Mouse (Mus musculus): ENCODE measurements around the gene Six2. TPM values are rescaled to one million over a fixed set of nuclear protein-coding genes. Genes with fewer than 3 reads are reported as not detected.
"Not testable (repeated sequence)": the region's sequence is repeated elsewhere in the genome, so short reads cannot be mapped to it uniquely, and the experiment has no call there.

The Six2 gene
- polyA plus RNA-seq, 1 experiment from 2014 or later = 8.9 TPM

- H3K27me3 ChIP-seq (ENCODE audit: control insufficient read depth, insufficient read depth, low read length) = peaks cover 39% of the 10 kb centered on the region
- ATAC-seq (ENCODE audit: insufficient number of reproducible peaks, insufficient read depth, low FRiP score, low read depth) = peak; percentile 10; the same call in 1 of the 2 replicates
These were observed 446 bp downstream of the Six2 start for GRCm38 (mm10) chr17:85687421-85688235.

GRCm38 (mm10) chr17:85686476-85687420 is 1.3 kb downstream of the Six2 start:
- Histone ChIP-seq H3K27ac (ENCODE audit: low read length) (peak overlapping the region; percentile 76), H3K4me3 (ENCODE audit: low read depth, low read length) (peak overlapping the region; percentile 44), H3K4me1 (ENCODE audit: control insufficient read depth, insufficient read depth, low read length) (peaks cover 8% of the 10 kb centered on the region), H3K27me3 (ENCODE audit: control insufficient read depth, insufficient read depth, low read length) (peaks cover 39% of the 10 kb centered on the region), H3K4me2 (replicated peaks; ENCODE audit: low read depth, low read length) (peak overlapping the region; percentile 76), H3K36me3 (ENCODE audit: control insufficient read depth, insufficient read depth, low read length) (no peaks in the 10 kb centered on the region), H3K9me3 (ENCODE audit: control insufficient read depth, low read depth, low read length) (no peaks in the 10 kb centered on the region), H3K9ac (replicated peaks; ENCODE audit: low read depth, low read length) (peak overlapping the region; percentile 64)
- WGBS = 6% methylated on average over 42 of the region's 42 CpGs
- ATAC-seq (ENCODE audit: insufficient number of reproducible peaks, insufficient read depth, low FRiP score, low read depth) = no peak

More at GRCm38 (mm10) chr17:85687421-85688235, 446 bp downstream of the Six2 start:
- Histone ChIP-seq H3K4me3 (ENCODE audit: low read depth, low read length) (peak overlapping the region; percentile 44), H3K27ac (ENCODE audit: low read length) (peak overlapping the region; percentile 76), H3K36me3 (ENCODE audit: control insufficient read depth, insufficient read depth, low read length) (no peaks in the 10 kb centered on the region), H3K4me1 (ENCODE audit: control insufficient read depth, insufficient read depth, low read length) (peaks cover 13% of the 10 kb centered on the region), H3K9me3 (ENCODE audit: control insufficient read depth, low read depth, low read length) (no peaks in the 10 kb centered on the region), H3K4me2 (replicated peaks; ENCODE audit: low read depth, low read length) (peak overlapping the region; percentile 76), H3K9ac (replicated peaks; ENCODE audit: low read depth, low read length) (peak overlapping the region; percentile 64)
- WGBS = under 1% methylated on average over 87 of the region's 109 CpGs

GRCm38 (mm10) chr17:85685689-85686281 is 2.3 kb downstream of the Six2 start:
- Histone ChIP-seq H3K27ac (ENCODE audit: low read length) (peak overlapping the region; percentile 39; the same call in 1 of the 2 replicates), H3K4me3 (ENCODE audit: low read depth, low read length) (peak overlapping the region; percentile 44)
- 17% methylated on average over 11 of the region's 11 CpGs for WGBS

DNA sequence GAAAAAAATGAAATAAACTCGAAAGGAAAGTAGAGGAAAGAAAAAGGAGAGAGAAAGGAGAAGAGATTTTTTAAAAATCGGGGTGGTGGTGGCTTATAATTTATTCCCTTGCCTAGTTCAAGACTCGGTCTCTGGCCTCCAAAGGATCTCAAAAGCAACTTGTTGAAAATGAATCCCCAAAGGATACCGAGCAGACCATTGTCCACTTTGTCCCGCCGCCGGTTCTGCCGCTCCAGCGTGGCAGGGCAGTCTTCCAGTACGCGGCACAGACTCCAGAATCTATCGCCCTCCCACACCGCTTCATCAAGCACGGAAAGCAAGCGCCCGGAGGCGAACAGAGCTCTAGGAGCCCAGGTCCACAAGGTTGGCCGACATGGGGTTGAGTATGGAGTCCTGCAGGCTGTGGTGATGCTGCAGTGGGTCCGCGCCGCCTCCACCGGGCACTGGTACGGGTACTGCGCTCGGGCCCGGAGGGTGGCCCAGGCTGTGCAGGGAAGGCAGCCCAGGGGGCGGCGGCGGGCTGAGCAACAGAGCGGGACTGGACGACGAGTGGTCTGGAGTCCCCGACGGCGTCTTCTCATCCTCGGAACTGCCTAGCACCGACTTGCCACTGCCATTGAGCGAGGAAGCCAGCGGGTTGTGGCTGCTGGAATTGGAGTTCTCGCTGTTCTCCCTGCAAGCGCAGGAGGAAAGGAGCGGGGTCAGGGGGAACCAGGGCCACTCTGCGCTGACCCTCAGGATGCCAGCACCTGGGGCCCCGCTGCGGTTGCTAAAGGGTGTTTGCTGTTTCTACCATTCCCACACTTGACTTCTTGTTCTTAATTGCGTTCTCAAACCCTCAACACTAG is 3.0 kb downstream of the Six2 start:
- ATAC-seq (ENCODE audit: insufficient number of reproducible peaks, insufficient read depth, low FRiP score, low read depth) = no peak
- peak overlapping the region; percentile 64 for H3K9ac ChIP-seq (replicated peaks; ENCODE audit: low read depth, low read length)
- H3K9me3 ChIP-seq (ENCODE audit: control insufficient read depth, low read depth, low read length) = no peaks in the 10 kb centered on the region
- H3K4me3 ChIP-seq (ENCODE audit: low read depth, low read length) = peak overlapping the region; percentile 44
- H3K4me2 ChIP-seq (replicated peaks; ENCODE audit: low read depth, low read length) = peak overlapping the region; percentile 76
- H3K27ac ChIP-seq (ENCODE audit: low read length) = peak overlapping the region; percentile 39; the same call in 1 of the 2 replicates
- peaks cover 8% of the 10 kb centered on the region for H3K4me1 ChIP-seq (ENCODE audit: control insufficient read depth, insufficient read depth, low read length)
- peaks cover 31% of the 10 kb centered on the region; the same call in 1 of the 2 replicates for H3K27me3 ChIP-seq (ENCODE audit: control insufficient read depth, insufficient read depth, low read length)
- WGBS = 5% methylated on average over 45 of the region's 46 CpGs
- H3K36me3 ChIP-seq (ENCODE audit: control insufficient read depth, insufficient read depth, low read length) = no peaks in the 10 kb centered on the region

More at GRCm38 (mm10) chr17:85685689-85686281, 2.3 kb downstream of the Six2 start:
- ATAC-seq (ENCODE audit: insufficient number of reproducible peaks, insufficient read depth, low FRiP score, low read depth) = no peak
- Histone ChIP-seq H3K4me1 (ENCODE audit: control insufficient read depth, insufficient read depth, low read length) (peaks cover 8% of the 10 kb centered on the region), H3K9me3 (ENCODE audit: control insufficient read depth, low read depth, low read length) (no peaks in the 10 kb centered on the region), H3K4me2 (replicated peaks; ENCODE audit: low read depth, low read length) (peak overlapping the region; percentile 76), H3K36me3 (ENCODE audit: control insufficient read depth, insufficient read depth, low read length) (no peaks in the 10 kb centered on the region), H3K9ac (replicated peaks; ENCODE audit: low read depth, low read length) (peak overlapping the region; percentile 64), H3K27me3 (ENCODE audit: control insufficient read depth, insufficient read depth, low read length) (peaks cover 33% of the 10 kb centered on the region; the same call in 1 of the 2 replicates)

DNA sequence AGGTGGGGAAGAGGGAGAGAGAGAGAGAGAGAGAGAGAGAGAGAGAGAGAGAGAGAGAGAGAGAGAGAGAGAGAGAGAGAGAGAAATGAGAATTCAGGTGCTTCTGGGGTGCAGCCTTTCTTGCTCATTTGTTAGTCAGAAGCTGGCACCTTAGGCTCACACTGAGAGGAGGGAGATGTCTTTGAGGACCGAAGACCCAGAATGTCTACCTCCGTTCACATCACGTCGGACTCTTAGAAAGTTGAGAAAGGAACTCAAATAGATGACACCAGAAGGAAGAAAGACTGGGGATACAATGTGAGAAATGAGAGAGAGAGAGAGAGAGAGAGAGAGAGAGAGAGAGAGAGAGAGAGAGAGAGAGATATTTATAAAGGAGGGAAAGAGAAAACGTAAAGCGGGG is 3.6 kb downstream of the Six2 start:
- H3K36me3 ChIP-seq (ENCODE audit: control insufficient read depth, insufficient read depth, low read length); H3K9me3 ChIP-seq (ENCODE audit: control insufficient read depth, low read depth, low read length); ATAC-seq (ENCODE audit: insufficient number of reproducible peaks, insufficient read depth, low FRiP score, low read depth): not testable (repeated sequence)
- peaks cover 11% of the 10 kb centered on the region for H3K4me1 ChIP-seq (ENCODE audit: control insufficient read depth, insufficient read depth, low read length)
- H3K27me3 ChIP-seq (ENCODE audit: control insufficient read depth, insufficient read depth, low read length) = peaks cover 33% of the 10 kb centered on the region; the same call in 1 of the 2 replicates
- H3K27ac ChIP-seq (ENCODE audit: low read length) = peak overlapping the region; percentile 27; the same call in 1 of the 2 replicates
- H3K4me3 ChIP-seq (ENCODE audit: low read depth, low read length) = peak overlapping the region; percentile 44
- peak overlapping the region; percentile 64; the same call in 1 of the 2 replicates for H3K9ac ChIP-seq (replicated peaks; ENCODE audit: low read depth, low read length)
- H3K4me2 ChIP-seq (replicated peaks; ENCODE audit: low read depth, low read length) = peak overlapping the region; percentile 76
- WGBS = 16% methylated on average over 6 of the region's 6 CpGs

DNA sequence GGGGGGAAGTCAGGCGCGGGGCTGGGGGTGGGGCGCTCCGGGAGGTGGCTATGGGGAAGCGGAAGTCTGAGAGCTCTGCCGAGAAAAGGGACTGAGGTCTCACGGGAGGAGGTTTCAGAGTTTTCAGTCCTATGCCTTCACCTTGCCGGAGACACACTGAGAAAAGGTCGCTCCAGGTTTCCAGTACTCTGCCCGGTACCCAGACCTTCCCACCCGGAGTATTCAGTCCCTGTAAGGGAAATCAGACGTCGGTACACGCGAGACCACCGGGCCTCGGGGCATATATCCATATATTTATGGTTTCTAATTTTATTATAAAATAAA is 4.1 kb downstream of the Six2 start:
- 3% methylated on average over 17 of the region's 17 CpGs for WGBS
- Histone ChIP-seq H3K27ac (ENCODE audit: low read length) (peak overlapping the region; percentile 27; the same call in 1 of the 2 replicates), H3K4me3 (ENCODE audit: low read depth, low read length) (peak overlapping the region; percentile 44)

GRCm38 (mm10) chr17:85683111-85683983 is 4.7 kb downstream of the Six2 start:
- Histone ChIP-seq H3K27me3 (ENCODE audit: control insufficient read depth, insufficient read depth, low read length) (peaks cover 29% of the 10 kb centered on the region; the same call in 1 of the 2 replicates), H3K36me3 (ENCODE audit: control insufficient read depth, insufficient read depth, low read length) (no peaks in the 10 kb centered on the region), H3K4me1 (ENCODE audit: control insufficient read depth, insufficient read depth, low read length) (peaks cover 9% of the 10 kb centered on the region), H3K9ac (replicated peaks; ENCODE audit: low read depth, low read length) (peak overlapping the region; percentile 64; the same call in 1 of the 2 replicates), H3K9me3 (ENCODE audit: control insufficient read depth, low read depth, low read length) (no peaks in the 10 kb centered on the region), H3K4me3 (ENCODE audit: low read depth, low read length) (peak overlapping the region; percentile 44), H3K4me2 (replicated peaks; ENCODE audit: low read depth, low read length) (peak overlapping the region; percentile 76), H3K27ac (ENCODE audit: low read length) (no peak overlapping the region)
- 19% methylated on average over 25 of the region's 25 CpGs for WGBS
- ATAC-seq (ENCODE audit: insufficient number of reproducible peaks, insufficient read depth, low FRiP score, low read depth) = no peak

More for the DNA sequence above, 4.1 kb downstream of the Six2 start:
- H3K4me1 ChIP-seq (ENCODE audit: control insufficient read depth, insufficient read depth, low read length) = peaks cover 9% of the 10 kb centered on the region
- ATAC-seq (ENCODE audit: insufficient number of reproducible peaks, insufficient read depth, low FRiP score, low read depth) = no peak
- no peaks in the 10 kb centered on the region for H3K36me3 ChIP-seq (ENCODE audit: control insufficient read depth, insufficient read depth, low read length)
- H3K4me2 ChIP-seq (replicated peaks; ENCODE audit: low read depth, low read length) = peak overlapping the region; percentile 76
- no peaks in the 10 kb centered on the region for H3K9me3 ChIP-seq (ENCODE audit: control insufficient read depth, low read depth, low read length)
- H3K9ac ChIP-seq (replicated peaks; ENCODE audit: low read depth, low read length) = peak overlapping the region; percentile 64; the same call in 1 of the 2 replicates
- peaks cover 29% of the 10 kb centered on the region; the same call in 1 of the 2 replicates for H3K27me3 ChIP-seq (ENCODE audit: control insufficient read depth, insufficient read depth, low read length)
